24 mouse cellular contexts compared by ENCODE assay signal in genomic region chr2:75445189-75445588, GRCm38 (mm10).
"Had no signal": no experiment of that assay in that cellular context is flagged by ENCODE, and none has a peak within 500 bp of the region (broad histone marks: within the 10 kb centered on the region; RNA-seq: fewer than 3 reads in every experiment).

No protein-coding gene starts in this region.

- H3K4me1 ChIP-seq: embryonic facial prominence, embryonic 10.5 days; embryonic facial prominence, embryonic 12.5 days; embryonic facial prominence, embryonic 13.5 days; embryonic facial prominence, embryonic 15.5 days had no signal

- H3K9me3 ChIP-seq: embryonic facial prominence, embryonic 10.5 days; embryonic facial prominence, embryonic 12.5 days; embryonic facial prominence, embryonic 13.5 days; embryonic facial prominence, embryonic 15.5 days; forebrain, embryonic 10.5 days; forebrain, embryonic 12.5 days; forebrain, embryonic 13.5 days; forebrain, embryonic 15.5 days had no signal

- DNase-seq: cerebellum, adult 9-10 months; cerebellum, adult 9-11 months; cerebellum, postnatal 10 days; cerebellum, postnatal 14 days; cerebellum, postnatal 25 days; cerebellum, postnatal 36 days; embryo, embryonic 11 days; forebrain, postnatal 0 days; gastrocnemius, adult 2 months; gastrocnemius, postnatal 10 days; gastrocnemius, postnatal 14 days; gastrocnemius, postnatal 25 days; gastrocnemius, postnatal 36 days; heart, adult 18-20 months; heart, adult 2 months had no signal

- H3K27ac ChIP-seq: embryonic facial prominence, embryonic 10.5 days; embryonic facial prominence, embryonic 12.5 days; embryonic facial prominence, embryonic 13.5 days; embryonic facial prominence, embryonic 15.5 days; forebrain, embryonic 10.5 days; forebrain, embryonic 12.5 days; forebrain, embryonic 13.5 days; forebrain, embryonic 15.5 days; gastrocnemius, adult 2 months; heart, adult 2 months had no signal

- H3K36me3 ChIP-seq: embryonic facial prominence, embryonic 10.5 days; embryonic facial prominence, embryonic 12.5 days; embryonic facial prominence, embryonic 13.5 days; embryonic facial prominence, embryonic 15.5 days; forebrain, embryonic 10.5 days; forebrain, embryonic 12.5 days; forebrain, embryonic 15.5 days had no signal

- H3K27me3 ChIP-seq: embryonic facial prominence, embryonic 12.5 days; embryonic facial prominence, embryonic 15.5 days; forebrain, embryonic 12.5 days; forebrain, embryonic 13.5 days; forebrain, embryonic 15.5 days had no signal

- H3K9ac ChIP-seq: embryonic facial prominence, embryonic 12.5 days; embryonic facial prominence, embryonic 13.5 days; embryonic facial prominence, embryonic 15.5 days; forebrain, embryonic 12.5 days; forebrain, embryonic 13.5 days; forebrain, embryonic 15.5 days; forebrain, postnatal 0 days had no signal

- H3K4me3 ChIP-seq: embryonic facial prominence, embryonic 10.5 days; embryonic facial prominence, embryonic 12.5 days; embryonic facial prominence, embryonic 13.5 days; embryonic facial prominence, embryonic 15.5 days; erythroblast, embryonic 14.5 days; forebrain, embryonic 10.5 days; forebrain, embryonic 12.5 days; forebrain, embryonic 13.5 days; forebrain, embryonic 15.5 days; gastrocnemius, adult 2 months; heart, adult 2 months had no signal
